In the genomic region with DNA sequence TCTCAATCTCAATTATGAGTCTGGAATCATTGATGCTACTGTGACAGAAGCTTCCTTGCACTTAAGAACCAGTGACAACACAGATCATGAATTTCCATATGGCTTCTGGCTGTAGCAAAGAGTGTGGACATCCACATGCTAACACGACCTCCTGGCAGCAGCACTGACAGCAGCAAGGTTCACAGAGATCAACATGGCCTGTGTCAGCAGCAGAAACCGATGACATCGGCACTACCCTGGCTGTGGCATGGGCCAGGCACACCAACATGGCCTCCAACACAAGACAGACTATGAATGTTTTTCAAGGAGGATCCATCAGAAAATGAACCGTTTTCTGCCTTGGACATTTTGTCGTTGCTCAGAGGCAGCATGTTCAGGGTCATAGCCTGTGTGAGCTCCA, we compare ENCODE assay signal across 27 mouse cellular contexts.
"Had no signal": no experiment of that assay in that cellular context is flagged by ENCODE, and none has a peak within 500 bp of the region (broad histone marks: within the 10 kb centered on the region; RNA-seq: fewer than 3 reads in every experiment).

No protein-coding gene starts in this region.

- H3K4me2 ChIP-seq: embryonic facial prominence, embryonic 12.5 days; embryonic facial prominence, embryonic 13.5 days; embryonic facial prominence, embryonic 15.5 days; forebrain, embryonic 12.5 days; forebrain, embryonic 13.5 days; forebrain, embryonic 15.5 days had no signal

- H3K9ac ChIP-seq: embryonic facial prominence, embryonic 12.5 days; embryonic facial prominence, embryonic 13.5 days; embryonic facial prominence, embryonic 15.5 days; forebrain, embryonic 12.5 days; forebrain, embryonic 13.5 days; forebrain, embryonic 15.5 days had no signal

- H3K27me3 ChIP-seq: embryonic facial prominence, embryonic 12.5 days; embryonic facial prominence, embryonic 13.5 days; embryonic facial prominence, embryonic 15.5 days; forebrain, embryonic 12.5 days; forebrain, embryonic 13.5 days; forebrain, embryonic 15.5 days had no signal

- H3K27ac ChIP-seq: embryonic facial prominence, embryonic 10.5 days; embryonic facial prominence, embryonic 12.5 days; embryonic facial prominence, embryonic 13.5 days; embryonic facial prominence, embryonic 15.5 days; forebrain, embryonic 10.5 days; forebrain, embryonic 12.5 days; forebrain, embryonic 13.5 days; forebrain, embryonic 15.5 days; gastrocnemius, adult 2 months; heart, adult 2 months had no signal

- H3K4me1 ChIP-seq: embryonic facial prominence, embryonic 15.5 days had no signal

- DNase-seq: cerebellum, adult 2 months; cerebellum, adult 8-10 months; cerebellum, adult 9-10 months; cerebellum, adult 9-11 months; cerebellum, postnatal 10 days; cerebellum, postnatal 14 days; cerebellum, postnatal 25 days; cerebellum, postnatal 36 days; embryo, embryonic 11 days; gastrocnemius, adult 2 months; gastrocnemius, postnatal 10 days; gastrocnemius, postnatal 14 days; gastrocnemius, postnatal 25 days; gastrocnemius, postnatal 36 days; heart, adult 18-20 months; heart, adult 2 months had no signal

- H3K9me3 ChIP-seq: embryonic facial prominence, embryonic 10.5 days; embryonic facial prominence, embryonic 12.5 days; embryonic facial prominence, embryonic 13.5 days; embryonic facial prominence, embryonic 15.5 days; forebrain, embryonic 10.5 days; forebrain, embryonic 12.5 days; forebrain, embryonic 13.5 days; forebrain, embryonic 15.5 days had no signal

- H3K4me3 ChIP-seq: embryonic facial prominence, embryonic 10.5 days; embryonic facial prominence, embryonic 12.5 days; embryonic facial prominence, embryonic 13.5 days; embryonic facial prominence, embryonic 15.5 days; erythroblast, embryonic 14.5 days; forebrain, embryonic 10.5 days; forebrain, embryonic 12.5 days; forebrain, embryonic 13.5 days; forebrain, embryonic 15.5 days; gastrocnemius, adult 2 months; heart, adult 2 months had no signal

- H3K36me3 ChIP-seq: embryonic facial prominence, embryonic 10.5 days; embryonic facial prominence, embryonic 12.5 days; embryonic facial prominence, embryonic 13.5 days; embryonic facial prominence, embryonic 15.5 days; forebrain, embryonic 10.5 days; forebrain, embryonic 12.5 days; forebrain, embryonic 15.5 days had no signal

- ATAC-seq: forebrain, embryonic 13.5 days; forebrain, embryonic 14.5 days; forebrain, embryonic 15.5 days; forebrain, embryonic 16.5 days had no signal
